Mouse (Mus musculus) MEL (cell line): ENCODE data around the gene Lsm6.

Experiments used
- CTCF ChIP-seq, 3 experiments: IDR thresholded peaks in 2 of 3; conservative IDR thresholded peaks in 1 of 3; 2 replicates each; pipeline ENCODE4 v1.5.1; 2011 to 2012; ENCODE audit warnings: low read length in 3 of 3, low read depth in 2 of 3, mild to moderate bottlenecking in 2 of 3, improper control_type of control experiment in 1 of 3, inconsistent platforms in 1 of 3, mixed read lengths in 1 of 3, moderate library complexity in 1 of 3; ENCODE audit not compliant: control insufficient read depth in 1 of 3, insufficient read depth in 1 of 3, poor library complexity in 1 of 3, severe bottlenecking in 1 of 3
- GATA1 ChIP-seq: IDR thresholded peaks from 2 replicates; pipeline ENCODE4 v1.6.1; 2011; ENCODE audit warnings: low read depth, low read length, improper control_type of control experiment
- JUND ChIP-seq: IDR thresholded peaks from 2 replicates; pipeline ENCODE4 v1.6.1; 2011; ENCODE audit warnings: low read depth, mild to moderate bottlenecking, improper control_type of control experiment, low read length
- MEF2A ChIP-seq: IDR thresholded peaks from 2 replicates; pipeline ENCODE4 v1.6.1; 2014; ENCODE audit warnings: low read depth, mild to moderate bottlenecking, inconsistent platforms, low read length, improper control_type of control experiment; ENCODE audit not compliant: poor library complexity, insufficient replicate concordance, severe bottlenecking; ENCODE audit errors: extremely low read depth
- MYC ChIP-seq: IDR thresholded peaks from 2 replicates; pipeline ENCODE4 v1.6.1; 2011; ENCODE audit warnings: low read depth, mild to moderate bottlenecking, low read length, improper control_type of control experiment, moderate library complexity
- POLR2A ChIP-seq, 2 experiments: IDR thresholded peaks; 2 replicates each; pipeline ENCODE4 v1.6.1; 2011 to 2012; ENCODE audit warnings: low read length in 2 of 2, mild to moderate bottlenecking in 2 of 2, control low read depth in 1 of 2, improper control_type of control experiment in 1 of 2, low read depth in 1 of 2, moderate library complexity in 1 of 2; ENCODE audit not compliant: control insufficient read depth in 1 of 2, insufficient read depth in 1 of 2, poor library complexity in 1 of 2
- RAD21 ChIP-seq: IDR thresholded peaks from 2 replicates; pipeline ENCODE4 v1.6.1; 2011; ENCODE audit warnings: mild to moderate bottlenecking, low read depth, low read length, improper control_type of control experiment
- SIN3A ChIP-seq: IDR thresholded peaks from 2 replicates; pipeline ENCODE4 v1.6.1; 2012; ENCODE audit warnings: low read length, improper control_type of control experiment, inconsistent platforms
- SMC3 ChIP-seq: IDR thresholded peaks from 2 replicates; pipeline ENCODE4 v1.6.1; 2011; ENCODE audit warnings: low read depth, low read length, improper control_type of control experiment
- TAL1 ChIP-seq: IDR thresholded peaks from 2 replicates; pipeline ENCODE4 v1.6.1; 2012; ENCODE audit warnings: mild to moderate bottlenecking, inconsistent platforms, low read length, moderate library complexity, mixed read lengths
- USF1 ChIP-seq: IDR thresholded peaks from 2 replicates; pipeline ENCODE4 v1.6.1; 2014; ENCODE audit warnings: low read depth, mild to moderate bottlenecking, inconsistent platforms, low read length, improper control_type of control experiment, moderate library complexity
- USF2 ChIP-seq, 2 experiments: IDR thresholded peaks; 2 replicates each; pipeline ENCODE4 v1.6.1; 2011 to 2012; ENCODE audit warnings: improper control_type of control experiment in 2 of 2, low read length in 2 of 2, borderline replicate concordance in 1 of 2, inconsistent platforms in 1 of 2, low read depth in 1 of 2, mild to moderate bottlenecking in 1 of 2; ENCODE audit not compliant: insufficient read depth in 1 of 2
- ZC3H11A ChIP-seq: IDR thresholded peaks from 2 replicates; pipeline ENCODE4 v1.6.1; 2012; ENCODE audit warnings: low read depth, mild to moderate bottlenecking, inconsistent platforms, low read length, improper control_type of control experiment
- ZMIZ1 ChIP-seq: IDR thresholded peaks from 2 replicates; pipeline ENCODE4 v1.6.1; 2012; ENCODE audit warnings: low read depth, mild to moderate bottlenecking, inconsistent platforms, low read length, improper control_type of control experiment, moderate library complexity

DNA sequence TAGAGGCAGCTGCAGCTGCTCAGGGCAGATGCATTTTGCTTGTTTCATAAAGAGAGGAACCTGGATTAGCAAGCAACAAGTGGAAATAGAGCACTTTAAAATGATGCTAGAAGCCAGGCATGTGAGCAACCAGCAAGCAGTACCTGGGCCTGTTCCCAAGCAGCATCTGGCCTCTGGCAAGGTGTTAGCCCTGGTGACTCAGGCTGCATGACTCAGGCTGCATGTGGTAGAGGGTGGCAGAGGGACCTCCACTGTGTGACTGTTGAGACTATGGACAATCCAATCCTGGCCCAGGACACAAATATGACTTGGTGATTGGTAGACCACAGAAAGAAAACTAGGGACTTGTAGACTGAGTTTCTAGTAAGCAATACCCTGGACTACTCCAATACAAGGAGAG is 56.0 kb downstream of the Lsm6 start:
- TF ChIP-seq POLR2A (IDR thresholded peaks at IDR 0.05; ENCODE audit: control insufficient read depth in 1 of 2, insufficient read depth in 1 of 2, low read depth in 1 of 2, low read length in 2 of 2, poor library complexity in 1 of 2) (no peak), MYC (no peak), CTCF (IDR thresholded peaks at IDR 0.05 in 2 of 3, conservative IDR thresholded peaks at IDR 0.05 in 1 of 3; ENCODE audit: control insufficient read depth in 1 of 3, insufficient read depth in 1 of 3, low read depth in 2 of 3, low read length in 3 of 3, poor library complexity in 1 of 3, severe bottlenecking in 1 of 3) (no peak), RAD21 (no peak), MEF2A (no peak), SMC3 (no peak), ZC3H11A (no peak), USF2 (IDR thresholded peaks at IDR 0.05; ENCODE audit: borderline replicate concordance in 1 of 2, insufficient read depth in 1 of 2, low read depth in 1 of 2, low read length in 2 of 2) (no peak), SIN3A (no peak), GATA1 (no peak), JUND (no peak), ZMIZ1 (no peak), TAL1 (no peak), USF1 (no peak)
